Mouse (Mus musculus): ENCODE data around the gene Irf1.

Irf1 gene

DNA sequence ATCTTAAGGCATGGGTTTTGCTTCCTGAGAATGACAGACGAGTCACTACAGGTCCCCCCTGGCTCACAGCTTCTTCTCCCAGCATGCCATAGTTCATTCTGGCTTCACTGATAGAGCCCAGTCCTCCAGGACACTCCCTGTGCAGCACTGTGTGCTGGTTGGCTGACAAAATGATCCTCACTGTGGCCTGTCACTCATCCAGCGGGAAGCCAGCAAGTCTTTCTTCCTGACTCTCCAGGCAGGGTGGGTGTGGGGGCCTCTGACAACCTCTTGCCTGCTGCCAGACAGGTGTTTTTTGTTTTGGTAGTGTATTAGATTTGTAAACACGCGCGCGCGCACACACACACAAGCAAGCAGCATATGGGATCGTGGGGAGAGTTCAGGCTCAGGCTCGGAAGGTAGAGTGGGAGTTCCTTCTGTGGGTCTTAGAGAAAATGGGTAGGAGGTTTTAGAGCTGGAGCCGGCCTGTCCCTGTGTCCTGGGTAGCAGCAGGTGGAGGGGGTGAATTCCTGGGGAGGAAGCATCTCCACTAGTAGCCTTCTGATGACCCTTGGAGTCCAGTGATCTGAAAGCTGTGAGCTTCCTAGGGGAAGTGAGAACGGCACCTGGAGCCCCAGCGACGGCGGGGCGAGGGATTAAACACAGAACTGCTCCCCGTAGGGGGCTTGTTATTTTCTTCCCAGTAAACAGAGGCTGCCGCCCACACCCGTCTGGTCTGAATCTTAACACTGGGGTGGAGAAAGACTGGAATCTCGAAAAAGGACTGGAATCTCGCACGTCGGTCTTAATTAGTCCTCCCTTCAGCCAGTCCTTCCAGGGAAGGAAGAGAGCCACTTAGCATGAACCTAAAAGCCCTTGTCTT is 10.0 kb upstream of the Irf1 start:
- CTCF ChIA-PET: no interaction called here

DNA sequence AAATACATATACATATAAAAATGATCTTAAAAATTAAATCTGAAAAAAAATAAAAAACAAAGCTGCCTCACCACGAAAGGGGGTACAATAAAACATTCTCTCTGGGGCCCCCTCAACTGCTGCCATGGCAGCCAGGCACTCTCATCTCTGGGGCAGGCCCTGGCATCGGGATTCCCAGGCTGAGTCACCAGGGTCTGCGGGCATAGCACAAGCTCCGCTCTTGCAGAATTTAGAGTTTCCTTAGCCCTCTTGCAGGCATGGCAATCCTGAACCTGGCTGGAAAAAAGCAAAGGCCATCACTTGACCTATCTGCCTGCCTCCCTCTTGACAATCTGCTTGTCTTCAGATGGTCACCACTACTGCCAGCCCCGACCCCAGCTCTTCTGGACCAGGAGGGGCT is 8.5 kb upstream of the Irf1 start:
- CTCF ChIA-PET: interaction anchor here (1.1 kb wide), 1 partner anchor 88 kb away, joined by 4 read pairs; no protein-coding TSS in a partner anchor

DNA sequence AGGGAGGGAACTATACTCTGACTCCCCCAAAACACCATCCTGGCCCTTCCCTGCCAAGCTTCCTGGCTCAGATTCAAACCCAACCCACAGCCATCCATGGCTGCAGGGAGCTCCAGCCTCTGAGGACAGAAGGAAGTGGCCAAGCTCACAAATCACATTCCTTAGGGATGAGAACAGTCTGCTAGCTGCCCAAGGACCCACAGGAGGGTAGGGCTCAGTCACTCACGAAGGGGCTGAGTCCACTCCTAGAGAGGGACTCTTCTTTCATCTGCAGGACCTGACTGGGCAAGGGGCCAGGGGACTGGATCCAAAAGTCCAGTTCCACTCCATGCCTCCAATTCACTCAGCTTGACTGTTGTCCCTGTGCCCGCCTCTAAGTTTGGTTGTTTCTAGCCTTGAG is 8.0 kb upstream of the Irf1 start:
- CTCF ChIA-PET: interaction anchor here (1.1 kb wide), 1 partner anchor 88 kb away, joined by 4 read pairs; no protein-coding TSS in a partner anchor

DNA sequence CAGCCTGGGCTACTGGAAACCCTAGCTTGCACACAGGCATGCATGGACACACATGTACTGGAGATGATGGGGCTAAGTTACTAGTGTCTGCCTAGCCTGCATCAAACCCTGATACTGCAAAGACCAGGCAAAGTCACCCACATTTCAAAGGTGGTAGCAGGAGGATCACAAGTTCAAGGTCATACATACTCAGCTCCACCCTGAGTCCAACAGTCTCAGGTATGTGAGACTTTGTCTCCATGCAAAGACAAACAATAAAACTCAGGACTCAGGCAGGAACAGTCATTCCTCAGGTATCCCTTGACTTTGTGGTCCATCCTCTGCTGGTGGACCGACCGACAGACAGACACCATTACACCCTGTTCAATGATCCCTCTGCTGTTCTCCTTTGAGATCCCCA is 7.4 kb upstream of the Irf1 start:
- CTCF ChIA-PET: interaction anchor here (1.3 kb wide), 1 partner anchor 87 kb away, joined by 3 read pairs; no protein-coding TSS in a partner anchor

DNA sequence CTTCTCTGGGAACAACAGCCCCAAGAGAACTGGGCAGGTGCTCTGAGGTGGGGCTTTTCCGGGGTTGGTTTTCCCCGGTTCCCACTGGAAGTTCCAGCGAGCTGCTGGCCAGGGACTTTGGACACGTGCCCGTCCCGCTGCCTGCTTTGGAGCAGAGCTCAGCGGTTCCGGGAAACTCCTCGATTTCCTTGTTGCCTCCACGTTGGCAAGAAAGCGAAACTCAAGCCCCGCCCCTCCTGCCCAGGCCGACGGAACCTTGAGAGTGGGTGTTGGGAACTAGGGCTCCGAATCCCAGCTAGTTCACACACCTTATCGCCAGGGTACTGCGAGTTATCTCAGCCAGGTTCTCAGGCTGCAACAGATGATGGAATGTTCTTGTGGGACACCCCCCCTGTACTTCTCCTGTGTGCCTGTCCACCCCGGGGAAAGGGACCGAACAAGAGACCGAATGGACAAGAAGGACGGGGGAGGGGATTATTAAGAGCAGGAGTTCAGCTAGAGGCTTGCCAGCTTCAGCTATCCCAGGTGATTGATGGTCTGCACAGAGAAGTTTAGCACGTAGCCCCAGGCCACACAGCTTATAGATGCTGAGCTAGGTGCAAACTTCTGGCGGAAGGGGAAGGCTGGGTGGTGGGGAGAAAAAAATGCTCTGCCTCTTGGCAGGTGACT is 6.9 kb upstream of the Irf1 start:
- CTCF ChIA-PET: interaction anchor here (0.6 to 1.3 kb wide), 3 partner anchors 17 to 764 kb away, joined by 3 to 11 read pairs (median 4); no protein-coding TSS in a partner anchor

DNA sequence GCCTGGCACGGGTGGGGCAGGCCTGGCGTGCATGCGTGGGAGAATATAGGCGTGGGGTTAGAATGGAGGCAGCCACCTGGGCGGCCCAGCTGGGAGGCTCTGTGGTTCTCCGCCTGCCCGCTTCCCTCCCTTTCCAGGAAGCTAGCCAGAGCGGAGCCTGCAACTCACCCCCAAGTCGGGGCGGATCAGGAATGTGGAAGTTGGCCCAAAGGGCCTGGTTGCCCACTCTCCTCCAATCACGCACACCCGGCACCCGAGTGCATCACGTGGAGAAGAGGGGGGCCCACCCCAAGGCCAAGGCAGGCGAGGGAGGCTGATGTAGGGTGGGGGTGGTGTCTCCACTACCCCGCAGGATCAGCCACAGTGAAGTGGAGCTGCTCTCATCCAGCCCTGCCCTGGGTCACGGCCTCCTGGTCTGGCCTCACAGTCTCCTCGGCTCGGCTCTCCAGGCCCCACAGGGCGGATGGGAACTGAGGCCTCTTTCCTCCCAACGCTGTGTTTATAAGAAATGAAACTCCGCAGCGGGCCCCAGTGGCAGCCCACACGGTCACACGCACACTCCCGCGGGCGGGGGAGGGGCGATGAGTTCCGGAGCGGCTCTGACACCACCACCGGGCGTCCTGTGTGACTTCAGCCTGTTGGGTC is 6.2 kb upstream of the Irf1 start:
- CTCF ChIA-PET: interaction anchor here (0.6 to 1.3 kb wide), 3 partner anchors 17 to 764 kb away, joined by 3 to 11 read pairs (median 4); no protein-coding TSS in a partner anchor

DNA sequence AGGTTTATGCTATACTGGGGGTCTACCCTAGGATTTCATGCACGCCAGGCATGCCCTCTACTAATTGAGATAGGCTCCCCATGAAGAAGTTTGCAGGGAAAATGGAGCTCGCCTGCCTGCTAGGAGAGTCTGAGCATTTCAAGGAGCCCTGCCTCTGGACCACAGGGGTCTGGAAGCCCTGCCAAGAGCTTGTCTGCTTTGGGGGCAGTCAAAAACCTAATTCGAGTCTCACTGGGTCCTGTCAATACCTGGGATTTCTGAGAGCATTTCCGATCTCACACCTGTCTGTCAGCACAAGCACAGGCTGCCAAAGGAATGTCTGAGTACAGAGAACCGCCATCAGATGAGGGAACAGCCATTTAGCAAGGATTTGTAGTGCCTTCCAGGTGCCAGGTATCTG is 5.2 kb upstream of the Irf1 start:
- CTCF ChIA-PET: no interaction called here

DNA sequence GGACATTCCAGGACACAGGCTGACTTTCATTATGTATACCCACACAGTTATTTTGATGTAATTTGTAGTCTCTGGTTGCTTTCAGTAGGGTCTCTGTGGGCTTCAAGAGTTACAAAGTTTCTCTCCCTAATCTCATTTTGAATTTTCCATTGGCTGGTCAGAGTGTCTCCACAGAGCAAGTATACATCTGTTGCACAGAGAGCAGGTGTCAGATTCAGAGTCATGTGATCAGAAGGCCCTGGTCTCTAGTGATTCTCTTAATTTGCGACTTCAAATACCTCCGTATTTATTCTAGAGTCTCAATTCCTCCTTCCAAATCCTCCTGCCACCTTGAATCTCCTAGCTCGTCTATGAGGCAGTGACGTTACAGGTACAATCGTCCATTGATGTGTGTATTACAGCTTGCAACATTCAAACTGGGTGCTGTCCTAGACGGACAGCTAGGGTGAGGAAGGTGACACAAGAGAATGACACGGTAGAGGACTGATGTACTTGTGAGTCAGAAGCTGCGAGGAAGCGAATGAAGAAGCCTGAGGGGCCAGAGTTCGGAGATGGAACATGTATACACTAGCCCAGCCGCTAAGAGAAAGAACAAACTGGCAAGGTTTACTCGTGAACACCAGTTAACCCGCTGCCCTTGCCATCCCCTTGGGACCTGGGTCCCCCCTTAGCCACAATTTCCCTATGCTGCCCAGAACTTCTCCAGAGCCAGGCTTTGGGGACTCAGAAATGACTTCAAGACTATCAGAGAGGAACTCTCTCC is 1.2 kb upstream of the Irf1 start:
- CTCF ChIA-PET: interaction anchor here (0.9 kb wide), 1 partner anchor 34 kb away, joined by 3 read pairs; no protein-coding TSS in a partner anchor

DNA sequence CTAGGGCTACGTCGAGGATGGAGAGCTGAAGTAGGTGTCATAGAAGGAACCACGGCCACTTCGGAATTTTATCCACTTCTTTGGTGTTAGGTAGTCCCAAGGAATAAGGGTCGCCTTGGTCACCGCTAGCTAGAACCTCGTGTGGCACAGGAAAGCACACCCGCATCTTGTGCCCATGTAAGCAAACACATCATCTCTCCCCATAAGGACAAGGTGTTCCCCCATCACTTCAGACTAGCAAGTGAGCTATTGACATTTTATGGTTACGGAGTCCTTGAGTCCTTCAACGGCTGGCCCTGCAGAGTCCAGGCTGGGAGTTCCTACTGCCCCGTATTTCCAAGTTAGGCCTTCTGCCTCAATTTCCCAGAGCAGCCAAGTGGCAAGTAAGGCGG is 633 bp upstream of the Irf1 start:
- CTCF ChIA-PET: interaction anchor here (0.9 kb wide), 1 partner anchor 35 kb away, joined by 3 read pairs; no protein-coding TSS in a partner anchor

DNA sequence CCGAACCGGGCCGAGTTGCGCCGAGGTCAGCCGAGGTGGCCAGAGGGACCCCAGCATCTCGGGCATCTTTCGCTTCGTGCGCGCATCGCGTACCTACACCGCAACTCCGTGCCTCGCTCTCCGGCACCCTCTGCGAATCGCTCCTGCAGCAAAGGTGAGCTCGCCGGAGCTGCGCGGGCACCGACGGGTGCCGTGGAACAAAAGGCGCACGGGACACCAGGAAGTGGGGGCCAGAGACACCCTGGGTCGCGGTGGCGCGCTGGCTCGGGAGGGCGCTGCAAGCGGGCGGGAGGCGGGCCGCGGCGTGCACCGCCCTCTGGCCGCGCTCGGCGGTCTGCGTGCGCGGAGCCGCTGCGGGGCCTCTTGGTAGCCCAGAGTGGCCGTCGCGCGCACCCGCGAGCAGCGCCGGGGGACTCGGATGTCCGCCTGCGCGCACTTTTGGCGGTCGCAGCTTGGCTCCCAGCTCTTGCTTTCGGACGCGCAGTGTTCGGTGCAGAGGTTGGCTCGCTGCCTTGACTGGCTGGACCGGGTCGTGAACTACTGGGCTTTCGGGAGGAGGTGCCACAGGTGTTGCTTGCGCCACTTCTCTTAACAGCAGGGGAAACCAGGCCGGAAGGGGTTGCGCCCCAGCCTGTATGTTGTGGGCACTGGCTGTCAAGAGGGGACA is 444 bp downstream of the Irf1 start:
- CTCF ChIA-PET: no interaction called here

DNA sequence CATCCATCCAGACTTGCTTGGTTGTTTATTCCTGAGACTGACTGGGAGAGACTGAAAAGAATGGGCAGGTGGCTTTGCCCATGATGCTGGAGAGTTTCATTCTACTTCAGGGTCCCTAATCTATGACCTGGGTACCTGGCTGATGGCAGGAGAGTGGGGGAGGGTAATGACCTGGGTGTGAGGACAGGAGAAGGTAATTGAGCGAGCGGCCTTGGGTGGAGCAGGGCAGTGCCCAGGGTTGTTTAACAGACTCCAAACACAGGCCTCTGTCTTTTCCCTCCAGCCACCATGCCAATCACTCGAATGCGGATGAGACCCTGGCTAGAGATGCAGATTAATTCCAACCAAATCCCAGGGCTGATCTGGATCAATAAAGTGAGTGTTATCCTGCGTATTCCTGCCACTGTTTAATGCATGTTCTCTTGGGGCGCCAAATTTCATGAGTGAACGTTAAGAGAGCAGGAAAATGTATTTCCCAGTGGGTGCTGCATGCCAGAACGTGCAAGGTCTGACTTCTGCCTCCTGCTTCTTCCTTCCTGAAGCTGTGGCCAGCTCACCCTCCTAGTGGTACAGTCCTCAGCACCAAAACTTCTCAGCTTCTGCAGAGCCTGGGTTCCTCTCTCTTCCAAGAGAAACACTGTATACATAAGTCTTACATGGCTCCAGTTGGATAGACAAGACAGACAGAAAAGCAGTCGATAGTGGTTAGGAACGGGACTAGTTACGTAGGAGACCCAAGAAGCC is 1.4 kb downstream of the Irf1 start:
- CTCF ChIA-PET: no interaction called here

DNA sequence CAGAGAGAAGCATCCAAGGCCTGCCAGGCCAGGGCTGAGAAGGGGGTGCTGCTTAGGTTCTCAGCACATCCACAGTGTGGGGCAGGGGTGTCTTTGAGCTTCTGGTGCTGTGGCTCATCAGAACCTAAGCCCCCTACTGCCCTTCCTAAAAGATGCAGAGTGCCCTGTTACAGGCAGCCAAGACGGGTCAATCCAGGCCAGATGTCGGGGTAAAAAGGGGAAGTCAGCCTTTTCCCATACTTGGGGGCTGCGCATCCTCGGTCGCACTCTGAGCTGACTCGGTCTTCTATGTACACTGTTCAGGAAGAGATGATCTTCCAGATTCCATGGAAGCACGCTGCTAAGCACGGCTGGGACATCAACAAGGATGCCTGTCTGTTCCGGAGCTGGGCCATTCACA is 2.7 kb downstream of the Irf1 start:
- CTCF ChIA-PET: interaction anchor here (0.7 kb wide), 2 partner anchors 14 to 913 kb away, joined by 3 to 10 read pairs; no protein-coding TSS in a partner anchor

DNA sequence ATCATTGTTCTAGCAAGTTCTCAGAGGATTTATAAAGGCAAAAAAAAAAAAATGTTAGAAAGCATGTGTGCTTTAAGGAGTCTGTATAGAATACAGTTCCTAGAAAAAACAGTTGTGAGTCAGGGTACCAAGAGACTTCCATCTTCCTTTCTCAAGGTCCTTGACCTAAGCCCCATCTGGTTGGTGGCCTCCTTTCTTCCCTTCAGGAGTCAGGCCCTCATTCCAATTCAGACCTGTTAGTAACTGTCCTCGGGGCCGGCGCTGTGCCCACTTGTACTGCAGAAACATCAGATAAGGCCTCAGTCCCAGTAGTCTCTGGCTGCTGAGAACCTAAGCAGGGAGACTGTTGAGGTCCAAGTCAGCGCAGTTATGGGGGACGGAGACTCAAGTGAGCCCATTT is 3.3 kb downstream of the Irf1 start, which contains the start of gene Gm17334:
Gm17334 (minus strand) TSS at position 101 of the 400 bp plus-strand sequence.
- CTCF ChIA-PET: interaction anchor here (0.7 kb wide), 1 partner anchor 913 kb away, joined by 3 read pairs; no protein-coding TSS in a partner anchor

DNA sequence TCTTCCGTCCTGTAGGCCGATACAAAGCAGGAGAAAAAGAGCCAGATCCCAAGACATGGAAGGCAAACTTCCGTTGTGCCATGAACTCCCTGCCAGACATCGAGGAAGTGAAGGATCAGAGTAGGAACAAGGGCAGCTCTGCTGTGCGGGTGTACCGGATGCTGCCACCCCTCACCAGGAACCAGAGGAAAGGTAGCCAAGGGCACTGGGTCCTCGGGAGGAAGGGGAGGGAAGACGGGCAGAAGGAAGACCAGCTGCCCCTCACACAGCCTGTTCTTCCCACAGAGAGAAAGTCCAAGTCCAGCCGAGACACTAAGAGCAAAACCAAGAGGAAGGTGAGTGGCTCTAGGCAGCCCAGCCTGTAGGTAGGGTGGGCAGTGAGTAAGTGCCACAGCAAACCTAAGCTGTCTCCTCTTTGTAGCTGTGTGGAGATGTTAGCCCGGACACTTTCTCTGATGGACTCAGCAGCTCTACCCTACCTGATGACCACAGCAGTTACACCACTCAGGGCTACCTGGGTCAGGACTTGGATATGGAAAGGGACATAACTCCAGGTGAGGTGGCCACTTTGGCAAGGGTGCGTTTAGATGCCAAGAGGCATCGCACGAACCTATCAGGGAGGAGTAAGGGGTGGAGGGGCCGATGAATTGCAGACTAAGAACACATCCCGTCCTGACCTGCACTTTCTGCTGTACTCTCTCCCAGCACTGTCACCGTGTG is 4.0 kb downstream of the Irf1 start:
- CTCF ChIA-PET: no interaction called here

DNA sequence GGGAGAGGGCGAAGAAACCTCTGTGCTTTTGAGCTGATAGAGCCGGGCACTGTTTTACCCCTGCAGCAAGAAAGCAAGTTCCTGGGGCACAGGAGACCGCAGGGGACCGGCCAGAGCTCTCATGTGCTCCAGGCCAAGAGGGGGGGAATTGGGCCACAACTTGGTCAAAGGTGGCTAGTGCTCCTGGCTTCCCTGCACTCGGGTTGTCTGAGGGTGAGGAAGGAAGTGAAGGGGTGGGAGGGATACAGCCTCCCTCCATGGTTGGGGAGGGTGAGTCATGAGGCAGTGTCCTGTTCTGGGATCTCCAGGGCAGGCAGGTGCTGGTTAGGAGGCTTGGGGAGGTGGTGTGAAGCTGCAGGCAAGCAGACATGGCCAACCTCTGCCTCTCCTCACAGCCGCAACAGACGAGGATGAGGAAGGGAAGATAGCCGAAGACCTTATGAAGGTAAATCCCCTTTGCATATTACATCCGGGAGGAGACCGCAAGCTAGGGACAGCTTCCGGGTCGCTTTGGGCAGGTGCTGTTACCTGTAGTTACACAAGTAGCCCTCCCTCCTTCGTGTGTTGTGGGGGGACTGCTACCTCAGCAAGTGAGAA is 4.9 kb downstream of the Irf1 start:
- CTCF ChIA-PET: no interaction called here

DNA sequence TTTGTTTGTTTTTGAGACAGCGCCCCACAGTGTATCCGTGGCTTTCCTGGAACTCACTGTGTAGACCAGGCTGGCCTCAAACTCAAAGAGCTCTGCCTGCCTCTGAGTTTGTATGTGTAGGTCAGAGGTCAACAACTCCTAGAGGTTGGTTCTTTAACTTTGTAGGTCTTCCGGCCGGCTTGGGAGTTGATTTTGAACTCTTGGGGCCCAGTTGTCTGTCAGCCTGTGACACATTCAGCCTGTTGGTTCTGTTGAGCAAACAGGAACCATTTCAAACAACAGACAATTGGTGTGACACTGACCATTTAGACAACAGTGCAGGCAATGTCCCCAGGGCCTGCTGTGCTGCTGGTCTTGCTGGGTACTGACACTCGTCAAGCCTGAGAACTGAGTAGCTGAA is 7.9 kb downstream of the Irf1 start:
- CTCF ChIA-PET: no interaction called here

DNA sequence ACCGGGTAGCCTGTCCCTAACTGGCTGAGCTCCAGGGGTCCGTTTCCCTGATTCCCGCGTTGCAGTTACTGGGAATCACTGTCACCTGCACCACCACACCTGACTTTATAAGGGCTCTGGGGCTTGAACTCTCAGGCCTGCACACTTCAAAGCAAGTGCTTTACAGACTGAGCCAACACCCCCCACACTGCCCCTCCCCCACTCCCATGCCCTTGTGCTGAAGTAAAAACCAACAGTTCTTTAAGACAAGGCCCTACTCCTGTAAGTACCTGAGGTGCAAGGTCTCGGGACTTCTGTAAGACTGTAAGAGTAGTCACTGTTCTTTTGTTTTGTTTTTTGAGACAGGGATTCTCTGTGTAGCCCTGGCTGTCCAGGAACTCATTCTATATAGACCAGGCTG is 8.6 kb downstream of the Irf1 start:
- CTCF ChIA-PET: no interaction called here

DNA sequence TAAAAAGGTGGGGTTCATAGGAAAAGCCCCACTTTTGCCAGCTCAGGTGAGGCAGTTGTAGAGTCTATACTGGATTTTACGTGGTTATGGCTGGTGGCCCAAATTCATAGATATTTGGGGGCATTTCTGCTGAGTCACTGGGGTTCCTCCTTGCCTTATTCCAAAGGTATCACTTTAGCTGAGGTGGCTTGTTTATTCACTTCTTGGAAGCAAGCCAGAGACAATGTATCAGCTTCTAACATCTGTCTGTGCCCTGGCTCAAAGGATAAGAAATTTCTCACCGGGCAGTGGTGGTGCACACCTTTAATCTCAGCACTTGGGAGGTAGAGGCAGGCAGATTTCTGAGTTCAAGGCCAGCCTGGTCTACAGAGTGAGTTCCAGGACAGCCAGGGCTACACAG is 10.0 kb downstream of the Irf1 start:
- CTCF ChIA-PET: interaction anchor here (0.6 kb wide), 1 partner anchor 16 kb away, joined by 4 read pairs; no protein-coding TSS in a partner anchor

DNA sequence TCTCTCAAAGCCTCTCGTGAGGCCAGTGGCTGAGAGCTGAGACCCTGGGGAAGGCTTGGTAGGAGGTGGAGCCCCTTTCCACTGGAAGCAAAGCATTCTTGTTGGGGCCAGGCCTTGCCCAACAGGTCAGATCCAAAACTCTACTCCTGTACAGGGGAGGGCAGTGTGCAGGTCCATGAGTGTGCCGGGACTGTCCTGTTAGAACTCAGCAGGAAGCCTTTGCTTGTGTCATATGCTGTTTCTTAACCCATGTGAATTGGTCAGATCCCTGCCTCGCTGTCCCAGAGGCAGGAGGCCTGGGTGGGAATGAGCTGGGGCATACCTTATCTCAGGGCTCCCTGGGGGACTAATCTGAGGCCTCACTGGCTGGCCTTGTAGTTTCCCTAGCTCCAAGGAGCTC is 10.4 kb downstream of the Irf1 start:
- CTCF ChIA-PET: interaction anchor here (0.6 kb wide), 1 partner anchor 17 kb away, joined by 4 read pairs; no protein-coding TSS in a partner anchor

Data from spleen, embryonic (tissue).